Mouse (Mus musculus) cerebellum, adult 2 months (tissue): ENCODE results near the gene Olfr918. TPM values are rescaled to one million over a fixed set of nuclear protein-coding genes. Genes with fewer than 3 reads are reported as not detected.
A peak's percentile ranks its signal among the peaks of the same experiment; 100 is the strongest.

ENCODE experiments used
- DNase-seq, 2 experiments: peaks; one replicate each; pipeline ENCODE4 v3.0.0; 2021
- H3K27ac ChIP-seq: fragments of 200-500 bp; 2 replicates; pipeline ENCODE4 v1.5.1; 2012; ENCODE audit warnings: low read length, control low read depth, inconsistent platforms; ENCODE audit not compliant: insufficient read depth
- H3K27me3 ChIP-seq: fragments of 200-500 bp; 2 replicates; pipeline ENCODE4 v1.6.1; 2012; ENCODE audit warnings: inconsistent platforms, mild to moderate bottlenecking, low read length, moderate library complexity; ENCODE audit not compliant: control insufficient read depth, insufficient read depth
- H3K4me1 ChIP-seq: fragments of 200-500 bp; 2 replicates; pipeline ENCODE4 v1.6.1; 2011; ENCODE audit warnings: low read length; ENCODE audit not compliant: control insufficient read depth, insufficient read depth
- H3K4me3 ChIP-seq: fragments of 200-500 bp; replicated peaks from 2 replicates; pipeline ENCODE3; 2011; ENCODE audit warnings: mild to moderate bottlenecking, low read depth, low read length, control low read depth; ENCODE audit not compliant: insufficient read depth
- CTCF ChIP-seq: fragments of 200-500 bp; IDR thresholded peaks from 2 replicates; pipeline ENCODE4 v1.5.1; 2011; ENCODE audit warnings: low read depth, mild to moderate bottlenecking, control low read depth, low read length, moderate library complexity, borderline replicate concordance; ENCODE audit not compliant: insufficient read depth
- POLR2A ChIP-seq: fragments of 200-500 bp; IDR thresholded peaks from 2 replicates; pipeline ENCODE4 v1.6.1; 2011; ENCODE audit warnings: low read length, control low read depth, borderline replicate concordance; ENCODE audit not compliant: insufficient read depth
- WGBS: fragments of 180-500 bp; shearing (Covaris S2); methylation state at CpG from one replicate; pipeline ENCODE4 v1.1.7; 2018; 5-methylcytosine and 5-hydroxymethylcytosine counted together
- polyA plus RNA-seq: library from polyadenylated mRNA; depleted of rRNA; stranded (reverse); fragments of >200 nt; gene quantifications from 2 replicates; pipeline ENCODE4 v1.2.3, GENCODE M21; 2012; rRNA removed

Olfr918 gene
- polyA plus RNA-seq, result not detected in 2 replicates

- DNase-seq, result no peak
- WGBS, result 80% methylated on average over 2 of the region's 2 CpGs
- no peaks in the 10 kb centered on the region for H3K4me1 ChIP-seq
- TF ChIP-seq POLR2A (no peak), CTCF (no peak)
- no peaks in the 10 kb centered on the region for H3K27me3 ChIP-seq
- no peak within 1 kb of the TSS for H3K4me3 ChIP-seq
- H3K27ac ChIP-seq, result no peak within 1 kb of the TSS
These were observed at the start of gene Olfr918 for GRCm38 (mm10) chr9:38674501-38674900. Gene Olfr918 (minus strand): TSS chr9:38674601.

- DNase-seq, result no peak
- Histone ChIP-seq H3K4me1 (no peaks in the 10 kb centered on the region), H3K27me3 (no peaks in the 10 kb centered on the region), H3K27ac (no peak overlapping the region), H3K4me3 (no peak overlapping the region)
- WGBS, result 95% methylated on average over 1 of the region's 1 CpGs
- TF ChIP-seq CTCF (no peak), POLR2A (no peak)
These were observed 49.6 kb upstream of the Olfr918 start for GRCm38 (mm10) chr9:38724044-38724443.

- no peak overlapping the region for H3K27ac ChIP-seq
- no peaks in the 10 kb centered on the region for H3K4me1 ChIP-seq
- 3% methylated on average over 3 of the region's 3 CpGs for WGBS
- H3K4me3 ChIP-seq, result peak overlapping the region; percentile 9
- no peak for DNase-seq
- no peaks in the 10 kb centered on the region for H3K27me3 ChIP-seq
- TF ChIP-seq CTCF (no peak), POLR2A (no peak)
These were observed 44.6 kb upstream of the Olfr918 start for GRCm38 (mm10) chr9:38718927-38719441.

GRCm38 (mm10) chr9:38718102-38718501, 43.7 kb upstream of the Olfr918 start, which contains the start of gene Vwa5a:
Gene Vwa5a (plus strand): TSS chr9:38718268.
- Histone ChIP-seq H3K27me3 (no peaks in the 10 kb centered on the region), H3K4me1 (no peaks in the 10 kb centered on the region), H3K27ac (no peak within 1 kb of the TSS), H3K4me3 (peak within 1 kb of the TSS; percentile 30)
- under 1% methylated on average over 4 of the region's 4 CpGs for WGBS
- no peak for DNase-seq
- TF ChIP-seq POLR2A (no peak), CTCF (no peak)

GRCm38 (mm10) chr9:38672887-38673286, 1.5 kb downstream of the Olfr918 start:
- no peak for TF ChIP-seq CTCF
- no peak for TF ChIP-seq POLR2A
- no peaks in the 10 kb centered on the region for H3K27me3 ChIP-seq
- H3K4me3 ChIP-seq, result no peak overlapping the region
- no peaks in the 10 kb centered on the region for H3K4me1 ChIP-seq
- no peak for DNase-seq
- WGBS, result 75% methylated on average over 2 of the region's 2 CpGs
- H3K27ac ChIP-seq, result no peak overlapping the region

GRCm38 (mm10) chr9:38665742-38666141, 8.7 kb downstream of the Olfr918 start, which contains the start of gene Olfr917:
Gene Olfr917 (minus strand): TSS chr9:38665842.
- Histone ChIP-seq H3K27me3 (no peaks in the 10 kb centered on the region), H3K4me1 (no peaks in the 10 kb centered on the region), H3K27ac (no peak within 1 kb of the TSS), H3K4me3 (no peak within 1 kb of the TSS)
- 100% methylated on average over 1 of the region's 1 CpGs for WGBS
- TF ChIP-seq POLR2A (no peak), CTCF (no peak)
- DNase-seq, result no peak

- DNase-seq, result no peak
- Histone ChIP-seq H3K4me1 (no peaks in the 10 kb centered on the region), H3K27ac (no peak within 1 kb of the TSS), H3K4me3 (no peak within 1 kb of the TSS), H3K27me3 (no peaks in the 10 kb centered on the region)
- WGBS, result 52% methylated on average over 1 of the region's 1 CpGs
- TF ChIP-seq CTCF (no peak), POLR2A (no peak)
These were observed 14.6 kb downstream of the Olfr918 start, which contains the start of gene Olfr916 for GRCm38 (mm10) chr9:38659775-38660174. Gene Olfr916 (minus strand): TSS chr9:38659875.

GRCm38 (mm10) chr9:38632406-38632805, 42.0 kb downstream of the Olfr918 start:
- H3K27ac ChIP-seq, result no peak overlapping the region
- no peaks in the 10 kb centered on the region for H3K4me1 ChIP-seq
- WGBS, result 78% methylated on average over 4 of the region's 4 CpGs
- H3K4me3 ChIP-seq, result no peak overlapping the region
- no peaks in the 10 kb centered on the region for H3K27me3 ChIP-seq
- no peak for TF ChIP-seq POLR2A
- no peak for TF ChIP-seq CTCF
- no peak for DNase-seq

Other genes starting within 250 kb of the Olfr918 start
- gene Olfr901, start 245.1 kb downstream of the Olfr918 start, polyA plus RNA-seq, result not detected in 2 replicates
- not detected in 2 replicates for gene Olfr902, start 226.9 kb downstream of the Olfr918 start, polyA plus RNA-seq
- gene Olfr904, start 211.5 kb downstream of the Olfr918 start, polyA plus RNA-seq, result not detected in 2 replicates
- not detected in 2 replicates for gene Olfr905, start 203.5 kb downstream of the Olfr918 start, polyA plus RNA-seq
- not detected in 2 replicates for gene Olfr906, start 187.5 kb downstream of the Olfr918 start, polyA plus RNA-seq
- gene Olfr907, start 178.8 kb downstream of the Olfr918 start, polyA plus RNA-seq, result not detected in 2 replicates
- not detected in 2 replicates for gene Olfr911-ps1, start 153.0 kb downstream of the Olfr918 start, polyA plus RNA-seq
- gene Olfr910, start 136.8 kb downstream of the Olfr918 start, polyA plus RNA-seq, result not detected in 2 replicates
- not detected in 2 replicates for gene Olfr912, start 94.4 kb downstream of the Olfr918 start, polyA plus RNA-seq
- gene Olfr913, start 81.8 kb downstream of the Olfr918 start, polyA plus RNA-seq, result not detected in 2 replicates
- not detected in 2 replicates for gene Olfr914, start 69.5 kb downstream of the Olfr918 start, polyA plus RNA-seq
- not detected in 2 replicates for gene Olfr916, start 14.7 kb downstream of the Olfr918 start, polyA plus RNA-seq
- not detected in 2 replicates for gene Olfr917, start 8.8 kb downstream of the Olfr918 start, polyA plus RNA-seq
- not detected in 2 replicates for gene Olfr919, start 29.1 kb upstream of the Olfr918 start, polyA plus RNA-seq
- 8.1 and 8.4 TPM in 2 replicates for gene Vwa5a, start 43.7 kb upstream of the Olfr918 start, polyA plus RNA-seq
- gene Olfr920, start 77.7 kb upstream of the Olfr918 start, polyA plus RNA-seq, result 0.20 and 0.24 TPM in 2 replicates
- gene Olfr921, start 98.5 kb upstream of the Olfr918 start, polyA plus RNA-seq, result 0.06 and 0.18 TPM in 2 replicates
- gene Olfr922, start 140.0 kb upstream of the Olfr918 start, polyA plus RNA-seq, result 0.52 and 0.57 TPM in 2 replicates
- gene Olfr923, start 151.9 kb upstream of the Olfr918 start, polyA plus RNA-seq, result 0.30 and 0.39 TPM in 2 replicates
- gene Olfr924, start 169.8 kb upstream of the Olfr918 start, polyA plus RNA-seq, result 0.05 TPM in 1 of 2 replicates, not detected in the other
- not detected in 2 replicates for gene Olfr26, start 180.5 kb upstream of the Olfr918 start, polyA plus RNA-seq
- gene Olfr926, start 202.5 kb upstream of the Olfr918 start, polyA plus RNA-seq, result 0.10 TPM in 1 of 2 replicates, not detected in the other